Mouse (Mus musculus): ENCODE data around the gene Ndufa12. TPM values are rescaled to one million over a fixed set of nuclear protein-coding genes. Genes with fewer than 3 reads are reported as not detected.

The Ndufa12 gene
- polyA plus RNA-seq, 1 experiment, result 328 TPM

GRCm38 (mm10) chr10:94164104-94164845, 34.2 kb upstream of the Ndufa12 start:
- DNase-seq, result no peak
- no peaks in the 10 kb centered on the region for H3K4me1 ChIP-seq (ENCODE audit: control insufficient read depth, insufficient read depth, low read length)
- no peaks in the 10 kb centered on the region for H3K27me3 ChIP-seq (replicated peaks; ENCODE audit: control insufficient read depth, insufficient read depth, low read length)
- H3K4me3 ChIP-seq (ENCODE audit: insufficient read depth, low read depth, low read length), result no peak overlapping the region
- WGBS, result 75% methylated on average over 5 of the region's 5 CpGs
- TF ChIP-seq POLR2A (IDR thresholded peaks at IDR 0.05; ENCODE audit: low read depth, low read length) (no peak), CTCF (conservative IDR thresholded peaks at IDR 0.05; ENCODE audit: insufficient read depth, insufficient read length, low read depth, low read length) (no peak)
- peaks cover 13% of the 10 kb centered on the region; the same call in 1 of the 2 replicates for H3K36me3 ChIP-seq (ENCODE audit: control insufficient read depth, insufficient read depth, low read length)
- no peak overlapping the region for H3K27ac ChIP-seq (ENCODE audit: insufficient read depth, low read depth, low read length)

GRCm38 (mm10) chr10:94165426-94165825, 33.1 kb upstream of the Ndufa12 start:
- WGBS, result 91% methylated on average over 16 of the region's 16 CpGs
- TF ChIP-seq POLR2A (IDR thresholded peaks at IDR 0.05; ENCODE audit: low read depth, low read length) (no peak), CTCF (conservative IDR thresholded peaks at IDR 0.05; ENCODE audit: insufficient read depth, insufficient read length, low read depth, low read length) (no peak)
- no peak for DNase-seq
- peaks cover 14% of the 10 kb centered on the region; the same call in 1 of the 2 replicates for H3K36me3 ChIP-seq (ENCODE audit: control insufficient read depth, insufficient read depth, low read length)
- H3K4me1 ChIP-seq (ENCODE audit: control insufficient read depth, insufficient read depth, low read length), result no peaks in the 10 kb centered on the region
- no peak overlapping the region for H3K27ac ChIP-seq (ENCODE audit: insufficient read depth, low read depth, low read length)
- H3K4me3 ChIP-seq (ENCODE audit: insufficient read depth, low read depth, low read length), result no peak overlapping the region
- no peaks in the 10 kb centered on the region for H3K27me3 ChIP-seq (replicated peaks; ENCODE audit: control insufficient read depth, insufficient read depth, low read length)

GRCm38 (mm10) chr10:94167051-94167750, 31.3 kb upstream of the Ndufa12 start:
- Histone ChIP-seq H3K27ac (ENCODE audit: insufficient read depth, low read depth, low read length) (no peak overlapping the region), H3K36me3 (ENCODE audit: control insufficient read depth, insufficient read depth, low read length) (peaks cover 14% of the 10 kb centered on the region; the same call in 1 of the 2 replicates), H3K4me1 (ENCODE audit: control insufficient read depth, insufficient read depth, low read length) (peaks cover 7% of the 10 kb centered on the region; the same call in 1 of the 2 replicates), H3K4me3 (ENCODE audit: insufficient read depth, low read depth, low read length) (no peak overlapping the region), H3K27me3 (replicated peaks; ENCODE audit: control insufficient read depth, insufficient read depth, low read length) (no peaks in the 10 kb centered on the region)
- DNase-seq, result no peak
- 86% methylated on average over 11 of the region's 11 CpGs for WGBS
- TF ChIP-seq CTCF (conservative IDR thresholded peaks at IDR 0.05; ENCODE audit: insufficient read depth, insufficient read length, low read depth, low read length) (no peak), POLR2A (IDR thresholded peaks at IDR 0.05; ENCODE audit: low read depth, low read length) (no peak)

GRCm38 (mm10) chr10:94171440-94172130, 26.9 kb upstream of the Ndufa12 start:
- WGBS, result 47% methylated on average over 12 of the region's 12 CpGs
- no peak for TF ChIP-seq POLR2A (IDR thresholded peaks at IDR 0.05; ENCODE audit: low read depth, low read length)
- no peak for TF ChIP-seq CTCF (conservative IDR thresholded peaks at IDR 0.05; ENCODE audit: insufficient read depth, insufficient read length, low read depth, low read length)
- peak; percentile 63 for DNase-seq
- no peak overlapping the region for H3K4me3 ChIP-seq (ENCODE audit: insufficient read depth, low read depth, low read length)
- H3K27ac ChIP-seq (ENCODE audit: insufficient read depth, low read depth, low read length), result peak overlapping the region; percentile 55
- H3K36me3 ChIP-seq (ENCODE audit: control insufficient read depth, insufficient read depth, low read length), result peaks cover 11% of the 10 kb centered on the region; the same call in 1 of the 2 replicates
- peaks cover 7% of the 10 kb centered on the region; the same call in 1 of the 2 replicates for H3K4me1 ChIP-seq (ENCODE audit: control insufficient read depth, insufficient read depth, low read length)
- no peaks in the 10 kb centered on the region for H3K27me3 ChIP-seq (replicated peaks; ENCODE audit: control insufficient read depth, insufficient read depth, low read length)

- Histone ChIP-seq H3K27ac (ENCODE audit: insufficient read depth, low read depth, low read length) (no peak overlapping the region), H3K4me3 (ENCODE audit: insufficient read depth, low read depth, low read length) (no peak overlapping the region), H3K27me3 (replicated peaks; ENCODE audit: control insufficient read depth, insufficient read depth, low read length) (no peaks in the 10 kb centered on the region), H3K4me1 (ENCODE audit: control insufficient read depth, insufficient read depth, low read length) (peaks cover 7% of the 10 kb centered on the region; the same call in 1 of the 2 replicates), H3K36me3 (ENCODE audit: control insufficient read depth, insufficient read depth, low read length) (peaks cover 11% of the 10 kb centered on the region; the same call in 1 of the 2 replicates)
- WGBS, result 78% methylated on average over 11 of the region's 11 CpGs
- TF ChIP-seq POLR2A (IDR thresholded peaks at IDR 0.05; ENCODE audit: low read depth, low read length) (no peak), CTCF (conservative IDR thresholded peaks at IDR 0.05; ENCODE audit: insufficient read depth, insufficient read length, low read depth, low read length) (no peak)
- DNase-seq, result no peak
Measured at GRCm38 (mm10) chr10:94172137-94172536, 26.4 kb upstream of the Ndufa12 start.

GRCm38 (mm10) chr10:94172706-94173105, 25.8 kb upstream of the Ndufa12 start:
- H3K4me1 ChIP-seq (ENCODE audit: control insufficient read depth, insufficient read depth, low read length), result peaks cover 7% of the 10 kb centered on the region; the same call in 1 of the 2 replicates
- no peak overlapping the region for H3K4me3 ChIP-seq (ENCODE audit: insufficient read depth, low read depth, low read length)
- 88% methylated on average over 6 of the region's 6 CpGs for WGBS
- H3K36me3 ChIP-seq (ENCODE audit: control insufficient read depth, insufficient read depth, low read length), result peaks cover 8% of the 10 kb centered on the region; the same call in 1 of the 2 replicates
- DNase-seq, result no peak
- TF ChIP-seq CTCF (conservative IDR thresholded peaks at IDR 0.05; ENCODE audit: insufficient read depth, insufficient read length, low read depth, low read length) (no peak), POLR2A (IDR thresholded peaks at IDR 0.05; ENCODE audit: low read depth, low read length) (no peak)
- H3K27me3 ChIP-seq (replicated peaks; ENCODE audit: control insufficient read depth, insufficient read depth, low read length), result no peaks in the 10 kb centered on the region
- H3K27ac ChIP-seq (ENCODE audit: insufficient read depth, low read depth, low read length), result no peak overlapping the region
